Mouse (Mus musculus): ENCODE measurements around the gene Cenpf.

The Cenpf gene

GRCm38 (mm10) chr1:189695321-189695720 lies 7.4 kb upstream of the Cenpf start:
- in situ Hi-C loops (cut with MboI; ENCODE audit: low sequenced_read_pairs): loop anchor here (10.0 kb wide), 1 partner anchor 179 kb away; no protein-coding TSS in a partner anchor

- in situ Hi-C loops (cut with MboI; ENCODE audit: low sequenced_read_pairs): loop anchor here (10.0 kb wide), 1 partner anchor 180 kb away; no protein-coding TSS in a partner anchor
Observed at GRCm38 (mm10) chr1:189694391-189694790, 6.5 kb upstream of the Cenpf start.

GRCm38 (mm10) chr1:189692442-189692841 lies 4.6 kb upstream of the Cenpf start:
- in situ Hi-C loops (cut with MboI; ENCODE audit: low sequenced_read_pairs): loop anchor here (10.0 kb wide), 1 partner anchor 182 kb away; no protein-coding TSS in a partner anchor

- in situ Hi-C loops (cut with MboI; ENCODE audit: low sequenced_read_pairs): no loop called here
Observed at GRCm38 (mm10) chr1:189689050-189689833, 1.4 kb upstream of the Cenpf start.

- in situ Hi-C loops (cut with MboI; ENCODE audit: low sequenced_read_pairs): no loop called here
Observed at GRCm38 (mm10) chr1:189688388-189688750, 483 bp upstream of the Cenpf start.

GRCm38 (mm10) chr1:189686025-189686424 lies 1.9 kb downstream of the Cenpf start:
- in situ Hi-C loops (cut with MboI; ENCODE audit: low sequenced_read_pairs): no loop called here

GRCm38 (mm10) chr1:189684786-189685415 lies 3.0 kb downstream of the Cenpf start:
- in situ Hi-C loops (cut with MboI; ENCODE audit: low sequenced_read_pairs): no loop called here

GRCm38 (mm10) chr1:189679555-189679954 lies 8.3 kb downstream of the Cenpf start:
- in situ Hi-C loops (cut with MboI; ENCODE audit: low sequenced_read_pairs): no loop called here

GRCm38 (mm10) chr1:189675953-189676352 lies 11.9 kb downstream of the Cenpf start:
- in situ Hi-C loops (cut with MboI; ENCODE audit: low sequenced_read_pairs): no loop called here

- in situ Hi-C loops (cut with MboI; ENCODE audit: low sequenced_read_pairs): no loop called here
Observed at GRCm38 (mm10) chr1:189675421-189675820, 12.5 kb downstream of the Cenpf start.

GRCm38 (mm10) chr1:189665966-189666365 lies 21.9 kb downstream of the Cenpf start:
- in situ Hi-C loops (cut with MboI; ENCODE audit: low sequenced_read_pairs): no loop called here

GRCm38 (mm10) chr1:189664873-189665144 lies 23.1 kb downstream of the Cenpf start:
- in situ Hi-C loops (cut with MboI; ENCODE audit: low sequenced_read_pairs): no loop called here

- in situ Hi-C loops (cut with MboI; ENCODE audit: low sequenced_read_pairs): no loop called here
Observed at GRCm38 (mm10) chr1:189664061-189664872, 23.6 kb downstream of the Cenpf start.

GRCm38 (mm10) chr1:189663437-189663836 lies 24.4 kb downstream of the Cenpf start:
- in situ Hi-C loops (cut with MboI; ENCODE audit: low sequenced_read_pairs): no loop called here

- in situ Hi-C loops (cut with MboI; ENCODE audit: low sequenced_read_pairs): no loop called here
Observed at GRCm38 (mm10) chr1:189661856-189662255, 26.0 kb downstream of the Cenpf start.

GRCm38 (mm10) chr1:189657406-189657805 lies 30.5 kb downstream of the Cenpf start:
- in situ Hi-C loops (cut with MboI; ENCODE audit: low sequenced_read_pairs): no loop called here

- in situ Hi-C loops (cut with MboI; ENCODE audit: low sequenced_read_pairs): no loop called here
Observed at GRCm38 (mm10) chr1:189653746-189654145, 34.1 kb downstream of the Cenpf start.

GRCm38 (mm10) chr1:189646597-189646996 lies 41.3 kb downstream of the Cenpf start:
- in situ Hi-C loops (cut with MboI; ENCODE audit: low sequenced_read_pairs): no loop called here

GRCm38 (mm10) chr1:189645371-189645770 lies 42.5 kb downstream of the Cenpf start:
- in situ Hi-C loops (cut with MboI; ENCODE audit: low sequenced_read_pairs): no loop called here

- in situ Hi-C loops (cut with MboI; ENCODE audit: low sequenced_read_pairs): no loop called here
Observed at GRCm38 (mm10) chr1:189644700-189645345, 43.1 kb downstream of the Cenpf start.

GRCm38 (mm10) chr1:189639581-189639980 lies 48.3 kb downstream of the Cenpf start:
- in situ Hi-C loops (cut with MboI; ENCODE audit: low sequenced_read_pairs): no loop called here

Measured in CH12F3 (cell line).